Mouse (Mus musculus) kidney, adult 8-10 months (tissue): ENCODE measurements around the gene Adgra3.

ENCODE experiments used
- DNase-seq, 2 experiments: peaks; one replicate each; pipeline ENCODE4 v3.0.0; 2022

Adgra3 gene

DNA sequence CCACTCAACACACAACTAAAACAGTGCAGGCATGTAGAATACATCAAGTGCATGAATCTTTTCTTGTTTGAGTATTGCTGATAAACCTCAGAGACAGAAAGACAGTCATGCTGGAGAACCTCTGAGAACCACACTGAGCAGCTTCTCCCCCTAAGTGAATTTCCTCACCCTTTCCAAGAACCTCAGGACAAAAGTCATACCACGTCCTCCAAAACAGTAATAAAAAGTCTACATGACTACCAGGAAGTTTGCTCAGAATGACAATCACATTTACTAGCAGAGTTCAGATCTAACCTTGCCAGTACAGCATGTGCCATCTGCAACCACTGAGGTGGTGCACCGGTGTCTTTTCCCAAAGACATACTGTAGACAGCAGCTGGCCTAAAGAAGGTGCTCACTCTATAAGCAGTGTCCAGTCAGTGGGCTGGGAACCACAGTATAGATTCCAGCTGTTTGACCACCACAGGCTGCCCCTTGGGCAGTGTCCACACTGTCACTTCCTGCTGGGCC lies 27.0 kb downstream of the Adgra3 start:
- no peak for DNase-seq

DNA sequence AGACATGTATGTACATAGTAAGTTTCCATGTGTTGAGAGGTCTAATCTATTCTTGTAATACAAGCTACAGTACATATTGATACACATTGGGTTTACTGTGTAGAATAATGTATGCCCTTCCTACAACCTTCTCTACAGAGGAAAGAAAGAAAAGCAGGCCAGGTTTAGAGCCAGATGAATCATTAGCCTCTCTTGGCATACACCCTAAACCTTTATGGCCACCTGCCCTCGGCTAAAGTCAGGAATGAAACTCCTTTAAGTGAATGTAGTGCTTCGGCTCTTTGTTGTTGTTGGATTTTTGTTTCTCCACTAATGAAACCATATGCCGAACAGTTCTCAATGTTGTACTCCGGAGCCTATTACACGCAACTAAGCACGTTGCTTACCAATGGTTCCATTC lies 27.5 kb downstream of the Adgra3 start:
- DNase-seq: peak in 1 of 2 experiments; percentile 51

DNA sequence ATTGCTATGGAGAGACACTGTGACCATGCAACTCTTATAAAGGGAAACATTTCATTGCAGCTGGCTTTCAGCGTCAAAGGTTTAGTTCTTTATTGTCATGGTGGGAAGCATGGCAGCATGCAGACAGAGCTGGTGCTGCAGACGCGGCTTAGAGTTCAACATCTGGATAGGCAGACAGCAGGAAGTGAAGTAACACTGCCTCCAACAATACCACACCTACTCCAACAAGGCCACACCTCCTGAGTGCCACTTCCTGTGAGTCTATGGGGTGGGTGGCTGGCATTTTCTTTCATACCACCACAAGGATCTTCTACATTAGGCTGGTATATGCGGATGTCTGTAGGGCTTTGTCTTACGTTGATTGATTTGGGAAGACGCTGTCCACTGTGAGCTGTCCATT lies 29.1 kb downstream of the Adgra3 start:
- no peak for DNase-seq

DNA sequence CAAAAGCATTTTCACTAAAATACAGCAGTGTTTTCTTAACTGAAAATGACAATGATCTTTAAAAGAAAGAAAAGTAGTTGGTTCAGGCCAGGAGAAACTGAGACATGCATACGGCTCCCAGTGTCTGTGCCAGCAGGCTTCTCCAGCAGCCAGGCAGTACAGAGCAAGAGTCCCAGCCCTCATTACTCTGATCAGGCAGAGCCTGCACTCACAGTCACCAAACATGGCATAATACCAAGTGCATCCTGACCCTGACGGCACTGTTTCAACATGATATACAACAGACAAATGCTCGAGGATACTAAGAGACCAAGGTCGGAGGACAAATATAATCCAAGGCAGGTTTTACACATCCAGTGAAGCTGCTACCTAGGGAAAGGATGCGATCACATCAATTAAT lies 31.2 kb downstream of the Adgra3 start:
- DNase-seq: no peak

DNA sequence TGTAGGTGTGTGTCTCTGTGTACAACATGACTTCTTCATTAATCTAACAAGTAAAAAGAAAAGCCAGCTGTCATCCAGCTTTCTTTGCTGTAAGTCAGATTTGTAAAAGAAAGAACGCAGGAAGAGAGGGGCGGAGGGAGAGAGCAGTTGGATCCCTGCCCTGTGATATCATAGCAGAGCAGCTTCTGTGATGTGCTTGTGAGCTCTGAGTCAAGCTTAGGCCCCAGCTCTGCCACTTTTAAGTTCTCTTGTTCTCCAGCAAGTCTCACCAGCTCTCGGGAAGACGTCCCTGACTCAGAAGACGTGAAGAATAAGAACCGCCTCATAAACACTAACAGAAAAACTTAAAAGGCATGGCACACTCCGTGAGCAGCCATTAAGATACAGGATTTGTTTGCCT lies 31.8 kb downstream of the Adgra3 start:
- no peak for DNase-seq

DNA sequence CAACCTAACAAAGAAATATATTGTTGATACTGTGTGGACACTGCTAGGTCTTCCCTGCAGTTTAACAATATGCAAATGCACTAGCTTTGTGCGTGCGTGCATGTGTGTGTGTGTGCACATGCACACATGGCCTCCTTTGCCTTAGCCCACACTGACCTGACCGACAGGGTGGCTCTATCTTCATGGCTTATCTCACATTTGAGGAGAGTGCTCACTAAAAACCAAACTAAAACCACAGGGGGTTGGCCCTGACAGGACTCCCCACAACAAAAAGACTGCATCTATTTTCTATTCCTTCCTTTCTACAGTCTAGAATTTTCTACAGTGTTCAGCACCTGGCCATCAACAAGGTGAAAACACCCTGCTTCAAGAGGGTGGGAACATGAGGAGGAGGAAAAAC lies 32.7 kb downstream of the Adgra3 start:
- no peak for DNase-seq

DNA sequence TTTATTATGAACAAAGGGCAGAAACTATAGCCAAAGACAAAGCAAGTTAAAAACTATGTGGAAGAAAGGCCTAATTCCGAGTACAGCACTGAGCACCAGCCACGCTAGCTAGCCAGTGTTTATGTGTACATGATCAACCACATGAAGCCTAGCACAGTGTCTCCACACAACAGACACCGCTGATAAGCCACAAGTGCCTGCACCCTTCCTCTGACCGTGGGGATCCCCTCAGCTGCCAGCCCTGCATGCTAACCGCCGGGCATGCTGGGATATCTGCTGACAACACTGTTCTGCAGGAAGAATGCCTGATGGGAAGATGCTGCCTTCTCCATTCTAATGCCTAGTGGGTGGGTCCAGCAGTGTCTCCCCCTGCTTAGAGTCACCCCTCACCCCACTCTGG lies 34.7 kb downstream of the Adgra3 start:
- DNase-seq: no peak

DNA sequence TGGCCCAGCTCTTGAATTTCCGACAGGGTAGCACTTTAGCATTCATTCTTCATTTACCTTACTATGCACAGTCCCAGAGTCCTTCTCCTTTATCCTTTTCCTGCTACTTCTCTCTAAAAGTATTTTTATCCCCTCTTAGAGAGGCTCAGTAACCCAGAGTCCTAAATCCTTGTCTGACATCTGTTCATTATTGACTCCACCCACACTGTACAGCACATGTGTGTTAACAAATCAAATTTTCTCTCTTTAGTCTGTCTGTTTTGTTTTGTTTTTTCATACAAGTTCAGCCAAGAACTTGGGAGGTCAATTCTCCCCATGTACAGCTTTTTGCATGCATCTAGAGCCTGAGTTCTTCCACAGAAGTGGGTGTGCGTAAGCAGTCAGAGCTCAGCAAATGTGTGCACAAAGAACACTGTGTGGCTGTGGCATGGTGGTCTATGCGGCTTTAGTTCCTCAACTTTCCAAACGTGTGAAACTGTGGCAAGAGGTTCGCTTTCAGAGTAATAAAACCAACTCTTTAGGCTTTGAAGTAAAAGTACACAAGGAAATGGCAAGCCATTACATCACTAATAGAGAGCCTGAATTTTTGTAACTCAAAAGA lies 42.7 kb downstream of the Adgra3 start:
- no peak for DNase-seq

DNA sequence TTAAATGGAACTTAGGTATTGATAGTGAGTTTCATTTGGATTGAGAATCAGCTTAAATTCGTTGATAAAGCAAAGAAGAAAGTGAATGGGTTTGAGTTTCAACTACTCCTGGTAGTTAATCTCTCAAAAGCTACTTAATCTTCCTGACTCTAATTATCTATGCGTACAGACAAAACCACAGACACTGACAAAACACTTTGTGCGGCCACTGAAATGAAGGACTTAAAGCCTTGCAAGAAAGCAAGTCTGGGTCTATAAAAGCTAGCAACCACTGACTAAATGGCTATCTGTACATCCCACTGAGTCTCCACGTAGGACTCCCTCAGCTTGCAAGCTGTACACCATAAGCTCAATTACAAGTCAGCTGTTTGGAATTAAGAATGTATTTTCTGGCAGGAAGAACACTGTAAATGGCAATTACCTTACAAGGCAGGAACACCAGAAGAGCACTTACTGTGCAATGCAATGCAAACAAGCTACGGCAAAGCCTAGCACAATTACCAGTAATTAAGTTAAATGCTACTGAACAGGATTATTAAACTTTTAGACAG lies 43.6 kb downstream of the Adgra3 start:
- DNase-seq: no peak

- no peak for DNase-seq
These were observed 44.1 kb downstream of the Adgra3 start for GRCm38 (mm10) chr5:50014658-50015057.

GRCm38 (mm10) chr5:50013965-50014364 lies 44.8 kb downstream of the Adgra3 start:
- no peak for DNase-seq

DNA sequence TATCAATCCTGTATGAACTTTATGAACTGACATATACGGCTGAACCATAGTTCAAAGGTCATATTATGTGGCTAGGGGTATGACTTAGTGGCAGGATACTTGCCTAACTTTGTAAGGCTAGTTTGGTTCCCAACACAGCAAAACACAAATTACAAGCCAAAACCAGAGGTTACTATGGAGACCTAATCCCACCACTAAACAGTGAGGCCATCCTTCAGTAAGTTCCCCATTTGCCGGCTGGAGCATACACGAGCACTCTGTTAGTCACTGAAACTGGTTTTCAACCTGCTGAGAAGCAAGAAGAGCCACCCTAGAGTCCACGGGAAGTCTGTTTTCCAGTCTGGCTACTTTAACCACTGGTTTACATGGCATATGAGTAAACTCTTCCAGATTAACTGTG lies 50.0 kb downstream of the Adgra3 start:
- DNase-seq: no peak

- DNase-seq: no peak
These were observed 51.7 kb downstream of the Adgra3 start for GRCm38 (mm10) chr5:50006915-50007658.

DNA sequence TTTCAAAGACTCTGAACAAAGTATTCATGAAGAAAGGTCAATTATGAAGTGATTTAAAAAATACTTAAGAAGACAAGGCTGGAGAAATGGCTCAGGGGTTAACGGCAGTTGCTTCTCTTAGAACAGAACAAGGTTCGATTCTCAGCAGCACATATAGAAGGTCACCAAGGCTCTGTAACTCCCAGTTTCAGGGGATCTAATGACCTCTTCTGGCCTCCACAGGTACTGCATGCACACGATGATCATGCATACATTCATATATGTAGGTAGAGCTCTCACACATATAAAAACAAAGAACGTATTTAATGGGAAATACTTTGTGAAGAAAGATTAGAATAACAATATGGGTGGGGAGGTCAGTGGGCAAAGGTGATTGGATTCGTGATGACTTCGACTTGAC lies 56.5 kb downstream of the Adgra3 start:
- peak in 1 of 2 experiments; percentile 29 for DNase-seq

GRCm38 (mm10) chr5:49999764-50000163 lies 59.0 kb downstream of the Adgra3 start:
- no peak for DNase-seq

DNA sequence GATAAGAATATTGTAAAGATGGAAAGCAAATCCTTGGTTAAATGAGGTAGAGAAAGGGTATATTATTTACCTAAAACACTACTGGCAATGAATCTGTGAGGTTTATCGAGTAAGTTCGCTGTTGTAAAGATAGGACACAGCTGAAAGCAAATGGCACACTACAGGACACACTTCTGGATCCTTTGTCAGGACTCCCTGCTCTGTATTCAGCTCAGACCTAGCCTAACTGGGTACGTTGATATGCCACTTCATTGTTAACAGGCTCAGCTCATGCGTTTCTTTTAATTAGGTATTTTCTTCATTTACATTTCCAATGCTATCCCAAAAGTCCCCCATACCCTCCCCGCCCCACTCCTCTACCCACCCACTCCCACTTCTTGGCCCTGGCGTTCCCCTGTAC lies 61.8 kb downstream of the Adgra3 start:
- DNase-seq: no peak

GRCm38 (mm10) chr5:49996457-49996856 lies 62.3 kb downstream of the Adgra3 start:
- DNase-seq: no peak

DNA sequence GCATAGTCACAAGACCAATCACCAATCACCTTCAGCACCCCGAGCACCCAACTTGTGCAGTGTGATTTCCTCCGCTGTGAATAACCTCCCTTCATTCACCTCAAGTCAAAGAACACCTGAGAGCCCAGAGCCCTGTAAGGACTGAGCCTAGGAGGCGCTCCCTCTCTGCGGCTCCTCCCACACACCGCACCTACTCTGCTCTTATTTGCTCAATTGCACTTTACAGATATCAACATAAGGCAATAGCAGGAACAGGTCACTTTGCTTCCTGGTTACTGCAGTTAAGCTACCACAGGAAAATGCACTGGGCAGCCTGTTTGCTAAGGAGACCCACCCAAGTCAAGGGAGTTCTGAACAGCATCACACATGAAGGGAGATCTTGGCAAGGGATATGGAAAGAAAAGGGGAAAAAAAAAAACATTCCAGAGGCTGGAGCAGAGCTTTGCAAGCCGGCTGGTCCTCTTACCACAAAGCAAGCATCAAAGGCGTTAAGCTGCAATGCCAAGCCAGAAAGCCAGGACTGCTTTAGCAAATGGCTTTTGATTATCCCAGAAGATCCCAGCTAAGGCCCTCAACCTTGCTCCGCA lies 68.0 kb downstream of the Adgra3 start:
- no peak for DNase-seq

DNA sequence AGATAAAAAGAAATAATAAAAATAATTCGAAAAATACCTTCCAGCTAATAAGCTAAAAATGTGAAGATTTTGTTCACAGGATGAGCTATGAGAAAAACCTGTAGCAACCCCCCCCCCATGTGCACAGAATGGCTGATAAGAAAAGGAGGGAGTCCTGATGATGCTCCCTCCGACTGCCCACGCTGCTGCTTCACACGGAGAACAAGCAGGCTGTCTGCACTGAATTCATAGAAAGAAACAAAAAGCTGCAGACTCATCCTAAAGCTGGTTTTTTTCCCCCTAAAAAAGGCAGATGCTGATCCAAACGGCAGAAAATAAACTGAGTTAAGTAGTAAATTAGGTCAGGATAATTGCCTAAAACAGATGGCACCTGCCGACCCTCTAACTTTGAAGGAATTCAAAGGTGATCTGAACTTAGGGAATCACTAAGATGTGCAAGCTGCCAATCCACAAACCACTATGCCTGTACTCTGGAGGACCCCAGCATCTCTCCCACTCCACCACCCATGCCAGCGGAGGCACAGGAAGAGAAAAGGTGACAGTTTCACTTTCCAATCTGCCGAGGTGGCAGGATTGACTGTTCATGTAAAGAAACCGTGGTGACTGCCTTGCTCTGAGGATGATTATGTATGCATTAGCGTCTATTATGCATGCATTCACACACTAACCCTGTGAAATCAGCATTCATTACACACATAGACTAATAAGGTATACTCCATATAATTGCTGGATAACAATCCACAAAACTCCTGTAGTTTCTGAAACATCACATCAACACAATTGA lies 70.6 kb downstream of the Adgra3 start:
- no peak for DNase-seq

GRCm38 (mm10) chr5:49980727-49981126 lies 78.1 kb downstream of the Adgra3 start:
- no peak for DNase-seq

- no peak for DNase-seq
These were observed 79.6 kb downstream of the Adgra3 start for GRCm38 (mm10) chr5:49979246-49979645.

GRCm38 (mm10) chr5:49975971-49976370 lies 82.8 kb downstream of the Adgra3 start:
- DNase-seq: peak; percentile 47 to 79

DNA sequence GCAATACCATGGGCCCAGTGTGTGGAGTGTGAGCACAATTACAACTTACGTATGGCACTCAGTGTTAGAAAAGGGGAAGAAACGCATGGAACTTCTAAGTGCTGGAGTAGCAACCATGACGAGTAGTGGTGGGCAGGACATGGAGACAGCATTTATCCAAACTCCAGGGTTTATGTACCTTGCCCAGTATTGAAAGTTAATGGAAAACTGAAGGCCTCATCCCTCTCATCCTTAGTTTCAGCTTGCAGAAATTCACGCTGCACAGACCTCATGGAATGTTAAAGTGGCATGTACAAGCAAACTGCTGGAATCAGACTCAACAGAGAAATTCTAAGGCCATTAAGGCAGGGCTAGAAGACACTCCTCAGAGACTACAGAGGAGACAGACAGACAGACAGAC lies 84.6 kb downstream of the Adgra3 start:
- peak; percentile 17 to 27 for DNase-seq
